Mouse (Mus musculus): ENCODE measurements around the gene Abca12. TPM values are rescaled to one million over a fixed set of nuclear protein-coding genes. Genes with fewer than 3 reads are reported as not detected.

Abca12 gene
- total RNA-seq, 2 experiments from 2014 or later: 3.0 to 3.4 TPM

GRCm38 (mm10) chr1:71235335-71235734, 179.4 kb downstream of the Abca12 start:
- intact Hi-C loops (cut with DNase I): no loop called here

GRCm38 (mm10) chr1:71231211-71231610, 183.5 kb downstream of the Abca12 start:
- intact Hi-C loops (cut with DNase I): no loop called here

More at GRCm38 (mm10) chr1:71235335-71235734, 179.4 kb downstream of the Abca12 start:
- DNase-seq (ENCODE audit: low spot score): no peak

GRCm38 (mm10) chr1:71203581-71203980, 211.1 kb downstream of the Abca12 start:
- DNase-seq (ENCODE audit: low spot score): no peak
- intact Hi-C loops (cut with DNase I): no loop called here

More at GRCm38 (mm10) chr1:71231211-71231610, 183.5 kb downstream of the Abca12 start:
- no peak for DNase-seq (ENCODE audit: low spot score)

- intact Hi-C loops (cut with DNase I): no loop called here
- no peak for DNase-seq (ENCODE audit: low spot score)
These were observed 218.5 kb downstream of the Abca12 start for GRCm38 (mm10) chr1:71196191-71196590.

- DNase-seq (ENCODE audit: low spot score): no peak
- intact Hi-C loops (cut with DNase I): no loop called here
These were observed 219.4 kb downstream of the Abca12 start for GRCm38 (mm10) chr1:71195333-71195732.

- intact Hi-C loops (cut with DNase I): no loop called here
- no peak for DNase-seq (ENCODE audit: low spot score)
These were observed 220.8 kb downstream of the Abca12 start for GRCm38 (mm10) chr1:71193931-71194330.

Other genes with a start within 250 kb of the Abca12 start
- gene Atic, start 142.2 kb upstream of the Abca12 start, total RNA-seq (2021): 10 to 100 TPM; 18.4 to 21.2 TPM
- gene Fn1, start 238.3 kb upstream of the Abca12 start, total RNA-seq (2021): 10 to 100 TPM; 87.6 TPM

Measured in heart, postnatal 25 days (tissue).